Mouse (Mus musculus) forebrain, embryonic 14.5 days (tissue): ENCODE results near the gene Sgms1. TPM values are rescaled to one million over a fixed set of nuclear protein-coding genes. Genes with fewer than 3 reads are reported as not detected.

ENCODE experiments used
- ATAC-seq: fragments of 200-750 bp; cut with Nextera tagmentation; 2 replicates; pipeline ENCODE4 v1.8.0; 2017; ENCODE audit warnings: mild to moderate bottlenecking, moderate library complexity
- DNase-seq: peaks from one replicate; pipeline ENCODE4 v3.0.0-alpha.2; 2015; ENCODE audit warnings: low spot score
- H3K27ac ChIP-seq: fragments of 300-500 bp; sonication (generic); 2 replicates; pipeline ENCODE4 v1.5.1; 2014; ENCODE audit warnings: low read depth, mild to moderate bottlenecking, control low read depth, low read length, moderate library complexity
- H3K27me3 ChIP-seq: fragments of 300-500 bp; sonication (generic); replicated peaks from 2 replicates; pipeline ENCODE4 v1.6.1; 2014; ENCODE audit warnings: low read length, control low read depth, mixed read lengths; ENCODE audit not compliant: control insufficient read depth, insufficient read depth
- H3K36me3 ChIP-seq: fragments of 300-500 bp; sonication (generic); 2 replicates; pipeline ENCODE4 v1.6.1; 2014; ENCODE audit warnings: low read length, control low read depth; ENCODE audit not compliant: control insufficient read depth, insufficient read depth
- H3K4me1 ChIP-seq: fragments of 300-500 bp; sonication (generic); 2 replicates; pipeline ENCODE4 v1.6.1; 2014; ENCODE audit warnings: antibody characterized with exemption, low read length, control low read depth; ENCODE audit not compliant: control insufficient read depth, insufficient read depth
- H3K4me2 ChIP-seq: fragments of 300-500 bp; sonication (generic); 2 replicates; pipeline ENCODE4 v1.6.1; 2014; ENCODE audit warnings: mild to moderate bottlenecking, control low read depth, low read length
- H3K4me3 ChIP-seq: fragments of 300-500 bp; sonication (generic); 2 replicates; pipeline ENCODE4 v1.5.1; 2014; ENCODE audit warnings: low read depth, low read length, control low read depth
- H3K9ac ChIP-seq: fragments of 300-500 bp; sonication (generic); 2 replicates; pipeline ENCODE4 v1.6.1; 2014; ENCODE audit warnings: mild to moderate bottlenecking, low read length, control low read depth, moderate library complexity
- H3K9me3 ChIP-seq: fragments of 300-500 bp; sonication (generic); replicated peaks from 2 replicates; pipeline ENCODE4 v1.6.1; 2016; ENCODE audit warnings: low read length, control low read depth, mixed read lengths; ENCODE audit not compliant: control insufficient read depth
- WGBS: fragments of 180-500 bp; shearing (Covaris S2); extraction: QIAGEN DNeasy Blood & Tissue Kit; methylation state at CpG from one replicate; pipeline ENCODE4 v1.1.7; 2014; 5-methylcytosine and 5-hydroxymethylcytosine counted together
- polyA plus RNA-seq: library from polyadenylated mRNA; unstranded; fragments of >200 nt; fragmentation: Nextera tagmentation; extraction: Ambion mirVana; gene quantifications from 2 replicates; pipeline ENCODE4 v1.2.1, GENCODE M21; 2014

The Sgms1 gene
- polyA plus RNA-seq = 5.9 and 10.1 TPM in 2 replicates

DNA sequence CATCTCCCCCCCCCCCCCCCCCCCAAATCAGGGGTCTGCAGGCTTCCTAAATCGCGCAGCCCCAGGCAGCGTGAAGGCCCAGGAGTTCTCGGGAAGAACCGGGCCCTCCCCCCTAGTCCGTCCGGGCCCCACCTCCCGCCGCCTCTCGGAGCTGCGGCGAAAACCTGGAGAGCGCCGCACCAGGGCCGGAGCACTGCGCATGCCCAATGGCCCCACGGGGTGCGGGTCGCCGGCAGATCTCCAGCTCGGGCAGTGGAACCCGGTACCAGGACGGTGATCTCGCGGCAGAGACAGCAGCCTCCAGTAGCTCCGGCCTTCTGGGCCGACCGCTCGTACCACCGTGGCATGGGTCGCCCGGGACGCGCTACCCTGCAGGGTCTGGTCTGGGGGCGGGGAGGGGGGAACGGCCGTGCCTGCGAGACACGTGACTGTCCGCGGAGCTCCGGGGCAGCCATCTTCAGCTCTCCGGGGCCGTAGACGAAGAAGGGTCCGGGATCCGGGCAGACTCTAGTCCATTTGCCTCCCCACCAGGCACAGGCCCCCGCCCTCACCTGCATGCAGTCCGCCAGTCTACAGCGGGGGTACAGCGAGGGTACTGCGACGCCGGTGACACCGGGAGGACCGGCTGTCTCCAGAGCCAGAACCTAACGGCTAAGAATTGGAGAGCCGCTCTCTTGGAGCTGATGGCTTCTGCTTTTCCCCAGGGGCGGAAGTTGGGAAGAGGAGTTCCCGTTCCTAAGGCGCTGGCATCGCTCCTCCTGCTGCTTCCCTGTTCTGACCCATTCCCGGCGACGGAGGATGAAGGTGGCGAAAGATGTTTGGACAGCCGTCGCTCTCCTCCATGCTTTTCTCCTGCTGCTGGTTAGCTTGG, at the start of gene Sgms1:
Gene Sgms1, minus strand, starts transcription at position 714 of the 871 bp plus-strand sequence.
- Histone ChIP-seq H3K9me3 (no peaks in the 10 kb centered on the region), H3K36me3 (no peaks in the 10 kb centered on the region), H3K27me3 (peaks cover 3% of the 10 kb centered on the region; the same call in 1 of the 2 replicates), H3K4me1 (peaks cover 11% of the 10 kb centered on the region; the same call in 1 of the 2 replicates), H3K4me2 (peak within 1 kb of the TSS; percentile 87), H3K9ac (peak within 1 kb of the TSS; percentile 77), H3K27ac (peak within 1 kb of the TSS; percentile 89), H3K4me3 (peak within 1 kb of the TSS; percentile 75)
- 2% methylated on average over 55 of the region's 68 CpGs for WGBS
- peak; percentile 94 for DNase-seq
- peak; percentile 94 for ATAC-seq

DNA sequence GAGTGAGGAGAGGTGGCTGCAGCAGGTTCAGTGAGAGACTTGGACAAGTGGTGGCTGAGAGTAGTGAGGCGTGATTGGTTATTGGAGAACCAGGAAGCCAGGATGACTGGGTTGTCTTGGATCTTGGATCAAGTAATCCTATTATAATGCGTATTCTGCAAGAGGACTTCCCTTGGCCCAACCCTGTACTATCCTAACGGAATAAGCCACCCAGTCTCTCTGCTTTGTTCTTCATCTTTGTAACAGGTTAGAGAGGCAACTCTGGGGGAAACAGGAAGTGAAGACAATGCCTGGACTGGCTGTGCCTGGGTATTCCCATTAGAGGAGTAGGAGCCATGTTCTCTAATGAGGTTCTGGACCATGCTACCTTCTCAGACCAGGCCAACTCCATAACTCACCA, 36.3 kb upstream of the Sgms1 start:
- DNase-seq (no peak), ATAC-seq (no peak)
- Histone ChIP-seq H3K4me1 (no peaks in the 10 kb centered on the region), H3K36me3 (no peaks in the 10 kb centered on the region), H3K4me2 (no peak overlapping the region), H3K9ac (no peak overlapping the region), H3K4me3 (no peak overlapping the region), H3K9me3 (no peaks in the 10 kb centered on the region), H3K27me3 (no peaks in the 10 kb centered on the region), H3K27ac (no peak overlapping the region)
- 83% methylated on average over 3 of the region's 3 CpGs for WGBS

DNA sequence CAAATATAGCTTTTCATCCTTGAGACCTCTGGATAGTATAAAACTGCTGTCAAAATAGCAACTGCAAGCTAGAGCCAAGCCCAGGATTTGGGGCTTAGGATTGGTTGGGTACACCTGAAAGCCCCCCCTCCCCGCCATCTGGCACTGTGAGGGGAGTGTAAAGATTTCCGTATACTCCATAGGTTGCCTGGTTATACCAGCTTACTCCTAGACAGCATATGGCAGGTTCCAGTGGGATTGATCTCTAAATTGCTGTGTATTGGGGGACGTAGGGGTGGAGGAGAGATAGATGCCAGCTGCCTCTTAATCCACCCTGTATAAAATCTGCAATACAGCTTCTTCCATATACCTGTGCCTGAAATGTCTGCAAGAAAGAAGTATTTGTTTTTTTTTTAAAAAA, 35.2 kb upstream of the Sgms1 start:
- H3K9ac ChIP-seq = no peak overlapping the region
- DNase-seq = no peak
- no peak overlapping the region for H3K27ac ChIP-seq
- no peak overlapping the region for H3K4me2 ChIP-seq
- no peak overlapping the region for H3K4me3 ChIP-seq
- H3K27me3 ChIP-seq = no peaks in the 10 kb centered on the region
- no peak for ATAC-seq
- no peaks in the 10 kb centered on the region for H3K4me1 ChIP-seq
- H3K9me3 ChIP-seq = no peaks in the 10 kb centered on the region
- 70% methylated on average over 3 of the region's 3 CpGs for WGBS
- no peaks in the 10 kb centered on the region for H3K36me3 ChIP-seq

DNA sequence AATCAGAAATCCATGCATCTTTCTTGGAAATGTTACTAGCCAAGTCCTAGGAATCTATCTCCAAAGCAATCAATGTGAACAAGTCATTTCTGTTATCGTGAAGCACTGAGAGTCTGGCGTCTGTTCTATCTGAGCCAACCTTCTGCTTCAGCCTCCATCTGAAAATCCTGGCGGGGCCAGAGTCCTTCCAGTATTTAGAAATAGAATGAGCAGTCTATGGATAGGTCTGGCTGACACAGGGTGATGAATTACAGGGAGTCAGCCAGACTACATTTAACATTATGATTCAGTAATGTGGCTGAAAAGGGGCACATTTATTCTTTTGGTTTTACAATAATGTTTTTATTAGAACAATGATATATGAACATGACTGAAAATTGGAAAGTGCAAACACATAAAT, 29.6 kb upstream of the Sgms1 start:
- Histone ChIP-seq H3K9ac (no peak overlapping the region), H3K27me3 (no peaks in the 10 kb centered on the region), H3K4me3 (no peak overlapping the region), H3K4me2 (no peak overlapping the region), H3K36me3 (no peaks in the 10 kb centered on the region), H3K27ac (no peak overlapping the region), H3K4me1 (no peaks in the 10 kb centered on the region), H3K9me3 (no peaks in the 10 kb centered on the region)
- WGBS = 74% methylated on average over 3 of the region's 3 CpGs
- DNase-seq = no peak
- ATAC-seq = no peak

DNA sequence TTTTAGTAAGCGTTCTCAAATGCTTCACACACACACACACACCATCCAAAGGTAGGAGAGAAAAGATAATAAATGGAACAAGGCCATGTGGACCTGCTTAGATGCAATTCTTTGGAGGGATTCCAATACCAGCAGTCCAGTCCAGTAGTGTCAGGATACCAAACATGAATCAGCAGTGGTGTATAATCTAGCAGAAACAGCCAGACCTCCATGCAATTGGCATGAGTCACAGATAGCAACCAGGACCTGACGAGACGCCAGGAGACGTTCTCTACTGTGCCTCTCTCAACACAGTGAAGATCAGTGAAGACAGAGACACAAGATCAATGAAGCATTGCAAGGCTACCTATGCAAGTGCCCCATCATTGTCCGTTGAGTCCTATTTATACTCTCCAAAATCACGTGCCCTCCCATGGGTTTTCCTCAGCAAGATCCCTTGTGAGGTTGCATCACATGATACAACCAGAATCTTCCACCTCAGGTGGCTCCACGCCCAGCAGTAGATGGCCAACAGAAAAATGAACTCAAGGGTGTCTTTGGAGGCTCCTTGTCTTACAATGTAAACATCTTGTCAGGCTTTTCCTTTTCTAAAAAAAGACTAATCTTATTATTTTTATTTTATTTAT, 27.3 kb upstream of the Sgms1 start:
- Histone ChIP-seq H3K9me3 (no peaks in the 10 kb centered on the region), H3K4me1 (no peaks in the 10 kb centered on the region), H3K9ac (no peak overlapping the region), H3K4me2 (no peak overlapping the region), H3K27ac (no peak overlapping the region), H3K4me3 (no peak overlapping the region), H3K27me3 (no peaks in the 10 kb centered on the region), H3K36me3 (no peaks in the 10 kb centered on the region)
- ATAC-seq (no peak), DNase-seq (no peak)
- 87% methylated on average over 7 of the region's 7 CpGs for WGBS

DNA sequence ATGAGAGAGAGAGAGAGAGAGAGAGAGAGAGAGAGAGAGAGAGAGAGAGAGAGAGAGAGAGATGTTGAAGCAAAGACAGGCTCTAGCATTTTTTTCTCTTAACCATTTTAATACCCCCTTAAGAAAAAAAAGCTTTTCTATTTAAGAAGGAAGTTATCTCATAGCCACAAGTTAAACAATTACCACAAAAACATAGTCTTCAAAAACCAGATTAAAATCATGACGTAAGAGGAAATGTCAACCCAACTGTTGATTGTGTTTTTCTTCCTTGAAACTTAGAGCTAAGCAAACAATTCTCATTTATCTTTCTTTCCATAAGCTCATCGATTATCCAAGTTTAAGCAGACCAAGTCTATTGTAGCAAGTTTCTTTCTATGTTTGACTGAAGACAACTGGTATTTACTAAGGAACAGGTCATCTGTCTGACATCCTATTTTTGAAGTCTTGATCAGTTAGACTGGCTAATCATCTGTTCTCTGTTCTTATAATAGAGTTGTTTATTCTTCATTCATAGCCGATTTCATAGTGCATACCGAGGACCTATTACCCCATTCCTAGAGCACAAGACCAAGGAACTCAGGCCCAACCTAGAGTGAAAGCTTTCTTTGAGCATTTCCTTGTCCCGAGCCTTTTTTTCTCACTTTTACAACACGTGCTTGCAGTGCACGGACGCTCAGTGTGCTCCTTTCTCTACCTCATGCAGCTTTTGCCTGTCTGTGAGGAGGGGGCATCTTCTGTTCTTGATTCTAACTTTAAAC, 20.3 kb upstream of the Sgms1 start:
- Histone ChIP-seq H3K4me1 (no peaks in the 10 kb centered on the region), H3K4me3 (no peak overlapping the region), H3K27ac (no peak overlapping the region), H3K27me3 (no peaks in the 10 kb centered on the region), H3K9ac (no peak overlapping the region), H3K4me2 (no peak overlapping the region), H3K9me3 (no peaks in the 10 kb centered on the region), H3K36me3 (no peaks in the 10 kb centered on the region)
- ATAC-seq (no peak), DNase-seq (no peak)
- 77% methylated on average over 8 of the region's 8 CpGs for WGBS

DNA sequence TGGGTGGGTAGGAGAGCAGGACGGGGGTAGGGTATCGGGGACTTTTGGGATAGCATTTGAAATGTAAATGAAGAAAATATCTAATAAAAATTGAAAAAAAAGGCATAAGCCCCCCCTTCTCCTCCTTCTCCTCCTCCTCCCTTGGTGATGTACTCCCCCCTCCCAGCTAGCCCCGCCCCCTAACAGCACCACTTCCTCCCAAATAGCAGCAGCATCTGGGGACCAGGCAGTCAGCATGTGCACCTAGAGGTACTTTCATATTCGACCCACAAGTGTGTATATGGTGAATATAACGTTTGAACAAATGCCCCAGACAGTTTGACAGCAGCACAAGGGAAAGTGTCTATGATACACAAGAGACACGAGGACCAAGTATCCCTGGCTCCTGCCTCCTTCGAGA, 17.2 kb upstream of the Sgms1 start:
- DNase-seq = no peak
- no peaks in the 10 kb centered on the region for H3K36me3 ChIP-seq
- H3K9me3 ChIP-seq = no peaks in the 10 kb centered on the region
- H3K4me2 ChIP-seq = no peak overlapping the region
- H3K4me1 ChIP-seq = no peaks in the 10 kb centered on the region
- no peak overlapping the region for H3K9ac ChIP-seq
- H3K4me3 ChIP-seq = no peak overlapping the region
- no peak overlapping the region for H3K27ac ChIP-seq
- WGBS = 72% methylated on average over 7 of the region's 7 CpGs
- ATAC-seq = no peak
- H3K27me3 ChIP-seq = no peaks in the 10 kb centered on the region

DNA sequence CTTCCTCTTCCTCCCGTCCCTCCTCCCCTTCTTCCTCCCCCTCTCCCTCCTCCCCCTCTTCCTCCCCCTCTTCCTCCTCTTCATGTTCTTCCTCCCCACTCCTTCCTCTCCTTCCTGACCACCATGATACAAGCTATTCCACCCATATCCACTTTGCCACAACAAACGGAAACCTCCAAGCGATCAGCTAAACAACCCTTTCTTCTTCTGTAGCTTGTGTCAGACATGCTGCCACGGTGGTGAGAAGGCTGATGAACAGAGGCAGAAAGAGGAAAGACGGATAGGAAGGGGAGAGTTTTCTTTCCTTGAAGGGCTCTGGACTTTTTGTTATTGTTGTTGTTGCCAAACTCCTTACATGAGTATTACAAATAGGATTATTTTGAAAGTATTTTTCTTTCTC, 14.9 kb upstream of the Sgms1 start:
- H3K4me1 ChIP-seq = no peaks in the 10 kb centered on the region
- no peak overlapping the region for H3K9ac ChIP-seq
- H3K9me3 ChIP-seq = no peaks in the 10 kb centered on the region
- H3K4me3 ChIP-seq = no peak overlapping the region
- H3K36me3 ChIP-seq = no peaks in the 10 kb centered on the region
- no peak for ATAC-seq
- H3K27me3 ChIP-seq = no peaks in the 10 kb centered on the region
- WGBS = 82% methylated on average over 5 of the region's 5 CpGs
- H3K4me2 ChIP-seq = no peak overlapping the region
- DNase-seq = no peak
- no peak overlapping the region for H3K27ac ChIP-seq
